ENCODE assay signal across 8 mouse cellular contexts in genomic region chr9:72531996-72532380, GRCm38 (mm10). TPM values are rescaled to one million over a fixed set of nuclear protein-coding genes. Genes with fewer than 3 reads are reported as not detected.
DNase-seq lines count a peak whose midpoint lies in the region; ATAC-seq and TF ChIP-seq lines count a peak whose summit lies in the region.

Gene Rfx7, plus strand, starts transcription at chr9:72532240.

- DNase-seq in ES-CJ7 (ENCODE audit: low read depth, low spot score) = peak; percentile 67
- DNase-seq in c-Kit-positive CD71-negative TER-119-negative erythroid progenitor cells, embryonic 14.5 days (ENCODE audit: low read depth) = peak; percentile 55
- peak; percentile 70 for DNase-seq in forebrain, embryonic 10.5 days (ENCODE audit: extremely low spot score, low spot score)
- DNase-seq in kidney, postnatal 14 days = peak; percentile 90
- DNase-seq in liver, embryonic 14.5 days (ENCODE audit: low read depth in 3 of 3, low spot score in 3 of 3) = peak in 2 of 3 experiments; percentile 59
- DNase-seq in neural tube, embryonic 11.5 days (ENCODE audit: low spot score) = peak; percentile 87
- peak; percentile 84 for DNase-seq in stomach, postnatal 0 days (ENCODE audit: low spot score)

- H3K9ac ChIP-seq in heart, embryonic 14.5 days (ENCODE audit: low read length) = peak within 1 kb of the TSS; percentile 99
- peak within 1 kb of the TSS; percentile 82 for H3K9ac ChIP-seq in liver, embryonic 14.5 days (replicated peaks)
- peak within 1 kb of the TSS; percentile 96 for H3K9ac ChIP-seq in neural tube, embryonic 11.5 days (ENCODE audit: low read length)
- H3K9ac ChIP-seq in stomach, postnatal 0 days (ENCODE audit: low read length) = peak within 1 kb of the TSS; percentile 99

- H3K9me3 ChIP-seq in forebrain, embryonic 10.5 days = no peaks in the 10 kb centered on the region
- no peaks in the 10 kb centered on the region for H3K9me3 ChIP-seq in heart, embryonic 14.5 days (ENCODE audit: control insufficient read depth, low read length)
- no peaks in the 10 kb centered on the region for H3K9me3 ChIP-seq in liver, embryonic 14.5 days (ENCODE audit: control insufficient read depth, low read length)
- no peaks in the 10 kb centered on the region for H3K9me3 ChIP-seq in neural tube, embryonic 11.5 days (ENCODE audit: control insufficient read depth, low read length)
- no peaks in the 10 kb centered on the region for H3K9me3 ChIP-seq in stomach, postnatal 0 days (ENCODE audit: control insufficient read depth, low read length)

- H3K4me2 ChIP-seq in heart, embryonic 14.5 days (ENCODE audit: low read length) = peak within 1 kb of the TSS; percentile 80
- H3K4me2 ChIP-seq in liver, embryonic 14.5 days (ENCODE audit: low read depth) = peak within 1 kb of the TSS; percentile 92
- H3K4me2 ChIP-seq in neural tube, embryonic 11.5 days (ENCODE audit: low read depth) = peak within 1 kb of the TSS; percentile 71
- peak within 1 kb of the TSS; percentile 83 for H3K4me2 ChIP-seq in stomach, postnatal 0 days (replicated peaks; ENCODE audit: low read depth)

- peaks cover 44% of the 10 kb centered on the region for H3K4me1 ChIP-seq in forebrain, embryonic 10.5 days
- H3K4me1 ChIP-seq in heart, embryonic 14.5 days (ENCODE audit: control insufficient read depth in 2 of 2, insufficient read depth in 2 of 2, low read length in 2 of 2) = peaks cover 6 to 16% of the 10 kb centered on the region in 2 experiments; a peak in 3 of 4 replicates
- H3K4me1 ChIP-seq in liver, embryonic 14.5 days (replicated peaks; ENCODE audit: control insufficient read depth in 2 of 2, insufficient read depth in 2 of 2, low read length in 1 of 2) = peaks cover 5 to 9% of the 10 kb centered on the region in 2 experiments
- peaks cover 8% of the 10 kb centered on the region for H3K4me1 ChIP-seq in neural tube, embryonic 11.5 days (ENCODE audit: control insufficient read depth, insufficient read depth, low read length)
- peaks cover 3% of the 10 kb centered on the region for H3K4me1 ChIP-seq in stomach, postnatal 0 days (replicated peaks; ENCODE audit: control insufficient read depth, insufficient read depth)

- 2% methylated on average over 50 of the region's 63 CpGs for WGBS in forebrain, embryonic 10.5 days
- WGBS in heart, embryonic 14.5 days = under 1% methylated on average over 50 of the region's 63 CpGs
- WGBS in liver, embryonic 14.5 days (ENCODE audit: insufficient replicate concordance) = under 1% methylated on average over 61 of the region's 63 CpGs
- WGBS in neural tube, embryonic 11.5 days = 2% methylated on average over 18 of the region's 63 CpGs
- WGBS in stomach, postnatal 0 days = 3% methylated on average over 32 of the region's 63 CpGs

- peak within 1 kb of the TSS; percentile 98 for H3K27ac ChIP-seq in forebrain, embryonic 10.5 days
- H3K27ac ChIP-seq in heart, embryonic 14.5 days (replicated peaks in 1 of 2; ENCODE audit: control insufficient read depth in 1 of 2, insufficient read depth in 1 of 2, low read depth in 2 of 2, low read length in 2 of 2) = peak within 1 kb of the TSS; percentile 95 to 100
- peak within 1 kb of the TSS; percentile 68 for H3K27ac ChIP-seq in liver, embryonic 14.5 days
- peak within 1 kb of the TSS; percentile 99 for H3K27ac ChIP-seq in neural tube, embryonic 11.5 days (ENCODE audit: low read depth, low read length)
- H3K27ac ChIP-seq in stomach, postnatal 0 days (replicated peaks) = peak within 1 kb of the TSS; percentile 100

- no peak for TF ChIP-seq EP300 in liver, embryonic 14.5 days (IDR thresholded peaks at IDR 0.05; ENCODE audit: low read depth)
- TF ChIP-seq EP300 in stomach, postnatal 0 days (optimal IDR thresholded peaks at IDR 0.05) = no peak

- no peaks in the 10 kb centered on the region for H3K27me3 ChIP-seq in forebrain, embryonic 10.5 days (ENCODE audit: poor library complexity, severe bottlenecking)
- no peaks in the 10 kb centered on the region for H3K27me3 ChIP-seq in heart, embryonic 14.5 days (ENCODE audit: control insufficient read depth, insufficient read depth, low read length)
- no peaks in the 10 kb centered on the region for H3K27me3 ChIP-seq in liver, embryonic 14.5 days (ENCODE audit: control insufficient read depth, insufficient read depth, low read length)
- no peaks in the 10 kb centered on the region for H3K27me3 ChIP-seq in neural tube, embryonic 11.5 days (ENCODE audit: control insufficient read depth, insufficient read depth, low read length)
- H3K27me3 ChIP-seq in stomach, postnatal 0 days (ENCODE audit: control insufficient read depth, insufficient read depth, low read length) = no peaks in the 10 kb centered on the region

- H3K36me3 ChIP-seq in forebrain, embryonic 10.5 days (replicated peaks) = no peaks in the 10 kb centered on the region
- no peaks in the 10 kb centered on the region for H3K36me3 ChIP-seq in heart, embryonic 14.5 days (ENCODE audit: control insufficient read depth, insufficient read depth, low read length)
- H3K36me3 ChIP-seq in liver, embryonic 14.5 days (replicated peaks; ENCODE audit: control insufficient read depth, insufficient read depth, low read depth) = no peaks in the 10 kb centered on the region
- H3K36me3 ChIP-seq in neural tube, embryonic 11.5 days (ENCODE audit: control insufficient read depth, insufficient read depth, low read length) = no peaks in the 10 kb centered on the region
- no peaks in the 10 kb centered on the region for H3K36me3 ChIP-seq in stomach, postnatal 0 days (ENCODE audit: control insufficient read depth, insufficient read depth, low read length)

- TF ChIP-seq CTCF in liver, embryonic 14.5 days (IDR thresholded peaks at IDR 0.05; ENCODE audit: low read depth) = no peak
- TF ChIP-seq CTCF in stomach, postnatal 0 days (IDR thresholded peaks at IDR 0.05; ENCODE audit: low read depth) = no peak

- ATAC-seq in heart, embryonic 14.5 days (ENCODE audit: insufficient number of reproducible peaks, insufficient read depth, low FRiP score, low read depth) = peak; percentile 88
- ATAC-seq in liver, embryonic 14.5 days (ENCODE audit: insufficient read depth) = peak; percentile 86
- ATAC-seq in neural tube, embryonic 11.5 days (ENCODE audit: insufficient read depth, low FRiP score, low TSS enrichment) = peak; percentile 87
- peak; percentile 88 for ATAC-seq in stomach, postnatal 0 days (ENCODE audit: low FRiP score, low TSS enrichment)

- peak within 1 kb of the TSS; percentile 90 for H3K4me3 ChIP-seq in forebrain, embryonic 10.5 days
- H3K4me3 ChIP-seq in heart, embryonic 14.5 days (ENCODE audit: control insufficient read depth in 1 of 2, insufficient read depth in 1 of 2, low read depth in 1 of 2, low read length in 2 of 2) = peak within 1 kb of the TSS; percentile 97 to 99
- peak within 1 kb of the TSS; percentile 65 to 85 for H3K4me3 ChIP-seq in liver, embryonic 14.5 days (ENCODE audit: insufficient read depth in 1 of 2, low read depth in 2 of 2, low read length in 2 of 2)
- peak within 1 kb of the TSS; percentile 88 for H3K4me3 ChIP-seq in neural tube, embryonic 11.5 days (ENCODE audit: low read depth, low read length)
- peak within 1 kb of the TSS; percentile 99 for H3K4me3 ChIP-seq in stomach, postnatal 0 days (ENCODE audit: low read depth, low read length)

RNA-seq across cellular contexts. Expression of gene Rfx7, which starts in this region (rescaled TPM):
- polyA plus RNA-seq in forebrain, embryonic 10.5 days (2016; fragmentation: Nextera tagmentation; extraction: Ambion mirVana) = 16.5 and 16.8 TPM in 2 replicates
- polyA plus RNA-seq in heart, embryonic 14.5 days (2014; fragmentation: Nextera tagmentation; extraction: Ambion mirVana) = 10.7 TPM in 2 replicates
- 2.7 and 3.1 TPM in 2 replicates for polyA plus RNA-seq in liver, embryonic 14.5 days (2012; rRNA removed)
- 3.2 and 3.9 TPM in 2 replicates for polyA plus RNA-seq in liver, embryonic 14.5 days (2014; fragmentation: Nextera tagmentation; extraction: Ambion mirVana)
- polyA plus RNA-seq in neural tube, embryonic 11.5 days (2014; fragmentation: Nextera tagmentation; extraction: Ambion mirVana) = 21.2 and 22.6 TPM in 2 replicates
- polyA plus RNA-seq in stomach, postnatal 0 days (2015; fragmentation: Nextera tagmentation; extraction: Ambion mirVana) = 4.5 and 4.9 TPM in 2 replicates

Comparison
In these comparisons a context has a peak if more than half of its experiments do, and no peak if none do; other contexts are left out.
1. Peak in every context shown above with its lines: DNase-seq, ATAC-seq, H3K4me3 ChIP-seq and H3K27ac ChIP-seq.